Mouse (Mus musculus): ENCODE measurements at regions not wholly inside any gene's neighbourhood (a gene's known extent, or its start where the extent isn't known, plus 50 kb on each side); places are given as distances from the start of the nearest gene placed in this dataset.
A peak's percentile ranks its signal among the peaks of the same experiment; 100 is the strongest.

DNA sequence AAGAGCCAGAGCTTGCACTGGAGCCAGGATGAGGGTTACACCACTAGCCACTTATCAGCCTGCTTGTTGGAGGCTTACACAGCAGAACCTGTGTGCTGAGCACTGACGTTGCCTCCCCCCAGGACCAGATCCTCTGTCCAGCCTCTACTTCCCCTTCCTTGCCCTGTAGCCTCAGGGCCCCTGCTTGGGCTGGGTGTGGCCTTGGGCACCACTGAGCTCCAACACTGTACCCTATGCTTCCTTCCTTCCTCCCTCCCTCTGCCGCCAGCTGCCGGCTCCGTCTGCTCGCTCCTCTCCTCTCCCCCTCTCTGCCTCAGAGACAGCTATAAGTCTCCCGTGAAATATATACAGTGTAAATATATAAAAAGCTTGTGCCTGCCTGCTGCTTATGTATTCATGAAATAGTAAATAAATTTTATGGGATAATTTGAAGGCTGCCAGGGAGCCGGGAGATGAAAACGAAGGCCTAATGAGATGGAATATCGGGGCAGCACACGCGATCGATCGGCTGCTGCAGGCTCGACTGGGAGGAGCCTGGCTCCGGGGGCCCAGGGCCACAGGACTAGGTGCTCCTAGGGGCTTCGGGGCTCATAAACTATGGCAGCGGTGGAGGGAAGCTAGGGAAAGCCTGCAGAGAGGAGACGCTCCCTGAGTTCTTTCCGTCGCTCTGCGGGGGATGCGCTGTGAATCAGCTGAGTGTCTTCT is 135.6 kb downstream of the Rbm19 start:
- DNase-seq (ENCODE audit: low spot score in 2 of 2) = peak in 1 of 2 experiments; percentile 18

DNA sequence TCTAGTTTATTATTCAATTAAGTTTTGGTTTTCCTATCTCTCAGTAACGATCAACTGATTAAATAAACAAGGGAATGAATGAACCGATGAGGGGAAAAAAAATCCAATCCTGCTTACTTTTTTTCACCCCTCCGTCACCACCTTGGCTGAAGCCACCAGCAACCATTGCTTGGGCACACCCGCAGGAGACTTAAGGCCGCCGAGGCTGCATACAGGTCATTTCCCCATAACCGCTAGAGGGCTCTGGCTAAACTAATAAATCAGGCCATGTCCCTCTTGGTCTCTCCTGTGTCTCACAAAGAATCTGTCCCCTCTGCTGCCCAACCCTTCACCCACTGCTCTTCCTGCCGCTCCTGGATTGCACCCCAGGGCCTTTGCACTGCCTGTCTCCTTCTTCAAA is 136.3 kb downstream of the Rbm19 start:
- no peak for DNase-seq (ENCODE audit: low spot score in 2 of 2)

DNA sequence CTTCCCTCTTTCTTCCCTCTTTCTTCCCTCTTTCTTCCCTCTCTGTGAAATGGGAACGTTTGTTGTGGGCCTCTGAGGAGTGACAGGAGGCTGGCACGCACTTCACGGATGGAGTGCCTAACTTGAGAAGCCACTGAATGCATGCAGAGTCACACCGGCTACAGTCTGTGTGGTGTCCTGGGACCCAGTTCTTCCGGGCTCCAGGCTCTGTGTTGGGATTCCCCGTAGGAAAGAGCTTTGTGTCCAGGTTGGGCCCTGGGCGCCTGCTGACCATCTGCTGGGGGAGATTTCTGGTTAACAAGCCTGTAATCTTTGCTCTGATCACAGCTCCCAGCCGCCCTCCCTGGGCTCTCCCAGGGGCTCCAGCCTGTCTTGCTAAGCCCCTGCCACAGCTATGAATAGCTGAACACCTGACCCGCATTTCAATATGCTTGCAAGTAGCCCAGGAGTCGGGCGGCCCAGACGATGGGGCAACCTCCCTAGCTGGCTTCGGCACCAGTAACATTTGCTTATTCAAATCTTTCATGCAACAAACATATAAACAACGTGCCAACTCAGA is 146.5 kb downstream of the Rbm19 start:
- DNase-seq (ENCODE audit: low spot score in 2 of 2) = no peak

DNA sequence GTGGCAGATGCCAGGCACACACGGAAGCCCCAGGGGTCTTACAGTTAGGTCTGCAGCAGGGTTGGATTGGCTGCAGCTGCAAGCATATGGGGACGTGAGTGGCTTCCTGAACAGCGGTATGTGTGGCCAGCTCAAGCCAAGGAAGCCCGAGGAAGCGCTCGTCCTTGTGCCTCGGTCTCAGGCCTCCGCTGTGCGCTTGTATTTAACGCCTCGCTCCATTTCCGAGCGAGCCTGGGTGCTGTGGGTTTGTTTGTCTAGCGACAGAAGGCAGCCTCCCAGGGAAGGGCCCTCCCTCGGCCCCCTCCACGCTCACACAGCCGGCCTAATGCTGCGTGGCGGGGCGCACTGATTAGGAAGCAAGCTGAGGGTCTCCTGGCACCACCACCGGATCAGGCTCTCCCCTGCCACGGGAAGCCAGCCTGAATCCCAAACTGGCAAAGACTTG is 153.2 kb downstream of the Rbm19 start:
- DNase-seq (ENCODE audit: low spot score in 2 of 2) = no peak

DNA sequence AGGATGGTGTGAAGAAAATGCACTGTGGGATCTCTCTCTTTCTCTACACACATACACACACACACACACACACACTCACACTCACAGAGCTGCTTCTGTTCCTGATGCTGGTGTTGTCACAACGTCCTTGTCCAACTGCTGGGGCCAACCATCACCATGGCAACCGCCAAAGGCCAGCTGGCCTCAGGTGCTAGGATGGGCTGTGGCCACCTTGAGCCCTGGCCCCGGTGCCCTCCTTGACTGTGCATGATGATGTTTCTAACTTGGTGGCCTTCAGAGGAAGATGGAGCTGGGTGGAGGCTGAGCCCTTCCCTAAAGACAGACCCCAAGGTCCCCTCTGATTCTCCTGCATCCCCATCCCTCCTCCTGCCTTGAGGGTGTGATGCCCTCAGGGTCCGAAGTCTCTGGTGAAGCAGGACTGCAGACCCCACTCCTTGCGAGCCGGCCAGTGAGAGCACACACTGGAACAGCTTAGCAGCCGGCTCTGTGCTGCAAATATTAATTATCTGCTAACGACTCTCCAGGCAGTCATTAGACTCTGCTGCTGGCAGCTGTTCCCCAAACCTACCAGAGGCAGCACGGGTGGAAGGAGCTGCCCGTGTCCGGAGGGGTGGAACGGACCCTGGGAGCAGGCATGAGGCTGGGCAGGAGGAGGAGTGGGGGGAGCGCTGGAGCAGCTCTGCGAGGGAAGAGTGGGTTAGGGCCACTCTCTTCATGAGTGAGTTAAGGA is 154.8 kb downstream of the Rbm19 start:
- DNase-seq (ENCODE audit: low spot score in 2 of 2) = no peak

DNA sequence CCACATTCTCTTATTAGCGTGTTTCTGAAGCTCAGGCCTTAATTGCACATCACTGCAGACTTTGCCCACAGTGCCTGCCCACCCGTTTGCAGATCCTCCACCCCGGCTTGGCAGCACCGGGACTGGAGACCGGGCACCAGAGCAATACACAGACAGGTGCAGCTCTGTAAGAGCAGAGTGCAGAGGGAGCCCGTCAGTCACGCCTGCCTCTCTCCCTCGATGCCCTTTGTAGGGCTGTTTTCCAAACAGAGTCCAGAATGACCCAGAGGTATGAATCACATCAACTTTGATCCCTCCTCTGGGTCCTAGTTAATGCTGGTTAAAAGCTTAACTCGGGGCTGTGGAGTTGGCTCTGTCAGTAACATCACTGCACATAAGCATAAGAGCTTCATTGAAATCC is 155.3 kb upstream of the Lhx5 start:
- DNase-seq (ENCODE audit: low spot score in 2 of 2) = no peak

DNA sequence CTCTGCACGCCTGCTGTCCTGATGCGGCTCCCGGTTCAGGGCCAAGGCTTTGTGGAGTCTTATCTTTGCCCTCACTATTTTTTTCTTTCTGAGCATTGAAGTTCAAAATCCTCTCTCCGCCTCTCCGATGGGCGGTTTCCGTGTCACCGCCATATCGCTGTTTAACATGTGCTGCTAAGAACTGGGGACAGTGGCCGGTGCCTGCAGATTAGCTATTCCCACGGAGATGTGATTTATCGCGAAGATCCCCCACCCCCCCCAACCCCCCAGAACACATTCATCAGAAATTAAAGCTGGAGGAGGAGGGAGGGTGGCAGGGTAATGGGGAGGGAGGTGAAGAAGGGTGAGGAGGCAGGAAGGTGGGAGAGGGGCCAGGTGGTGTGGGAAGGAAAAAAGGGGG is 151.2 kb upstream of the Lhx5 start:
- DNase-seq (ENCODE audit: low spot score in 2 of 2) = no peak

DNA sequence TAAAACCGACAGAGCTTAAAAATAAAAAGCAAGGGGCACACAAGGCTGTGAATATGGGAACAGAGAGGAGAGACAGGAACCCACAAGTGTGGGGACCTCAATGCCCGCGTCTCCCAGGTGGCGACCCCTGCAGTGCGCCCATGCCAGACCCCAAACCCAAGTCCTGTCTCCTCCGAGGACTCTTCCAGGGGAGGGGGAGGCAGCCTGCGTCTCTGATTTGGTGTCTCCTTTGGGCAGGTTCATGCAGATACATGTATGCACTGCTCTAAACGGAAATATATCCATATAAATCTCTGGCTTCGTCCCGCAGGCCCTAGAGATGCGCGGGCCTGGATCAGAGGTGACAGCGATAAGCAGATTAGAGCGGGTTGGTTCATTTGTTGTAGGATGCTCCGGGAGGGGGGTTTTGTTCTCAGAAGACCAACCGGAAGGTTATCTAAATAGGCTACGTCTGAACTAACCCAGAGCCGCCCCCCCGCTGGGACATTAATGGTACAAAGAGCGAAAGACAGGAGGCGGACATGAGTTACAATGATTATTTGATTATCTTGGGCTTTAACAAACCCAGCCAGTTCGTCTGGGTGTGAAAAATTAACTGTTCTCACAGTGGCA is 150.4 kb upstream of the Lhx5 start:
- DNase-seq (ENCODE audit: low spot score in 2 of 2) = no peak

DNA sequence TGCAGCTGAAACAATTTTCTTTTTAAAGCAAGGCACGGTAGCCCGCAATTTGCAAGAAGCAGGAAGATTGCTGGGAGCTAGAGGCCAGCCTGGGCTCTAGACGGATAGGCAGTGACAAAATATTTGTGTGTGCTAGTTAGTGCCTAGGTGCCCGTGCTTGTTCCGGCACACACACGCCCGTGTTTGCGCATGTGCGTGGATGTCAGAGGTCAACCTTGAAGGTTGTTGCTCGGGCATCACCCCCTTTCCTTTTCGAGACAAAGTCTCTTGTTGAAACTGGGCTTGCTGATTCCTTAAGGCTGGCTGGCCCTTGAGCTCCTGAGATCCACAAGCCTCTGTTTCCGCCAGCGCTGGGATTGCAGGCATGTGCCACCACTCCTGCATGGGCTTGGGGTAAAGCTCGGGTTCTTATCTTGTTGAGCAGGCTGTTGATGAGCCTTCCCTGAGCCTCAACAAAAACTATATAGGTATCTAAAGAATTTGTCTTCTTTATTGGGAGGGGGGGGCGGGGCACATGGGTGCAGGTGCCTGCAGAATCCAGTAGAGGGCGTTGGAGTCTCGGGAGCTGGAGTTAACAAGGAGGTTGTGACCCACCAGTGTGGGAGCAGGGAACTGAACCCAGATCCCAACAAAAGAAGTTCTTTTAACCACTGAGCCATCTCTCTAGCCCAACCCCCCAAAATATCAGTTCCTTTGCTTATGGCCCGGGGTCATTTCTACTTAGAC is 149.5 kb upstream of the Lhx5 start:
- no peak for DNase-seq (ENCODE audit: low spot score in 2 of 2)

DNA sequence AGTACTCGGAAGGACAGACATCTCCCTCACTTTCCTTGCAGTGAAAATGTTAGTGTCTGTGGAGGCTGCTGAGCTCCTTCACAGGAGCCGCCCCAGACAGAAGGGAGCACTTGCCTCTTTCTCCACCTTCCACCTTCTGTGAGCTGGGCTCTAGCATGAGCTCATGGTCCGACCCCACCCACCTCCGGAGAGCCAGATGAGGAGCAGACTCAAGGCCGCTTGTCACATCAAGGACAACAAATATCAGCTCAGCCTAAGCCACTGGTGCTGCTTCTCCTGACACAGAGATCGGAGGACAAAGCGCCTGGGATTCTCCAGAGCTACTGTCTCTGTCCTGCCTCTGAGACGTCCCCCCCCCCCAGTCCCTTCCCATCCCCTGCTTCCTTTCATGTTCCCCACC is 146.9 kb upstream of the Lhx5 start:
- no peak for DNase-seq (ENCODE audit: low spot score in 2 of 2)

DNA sequence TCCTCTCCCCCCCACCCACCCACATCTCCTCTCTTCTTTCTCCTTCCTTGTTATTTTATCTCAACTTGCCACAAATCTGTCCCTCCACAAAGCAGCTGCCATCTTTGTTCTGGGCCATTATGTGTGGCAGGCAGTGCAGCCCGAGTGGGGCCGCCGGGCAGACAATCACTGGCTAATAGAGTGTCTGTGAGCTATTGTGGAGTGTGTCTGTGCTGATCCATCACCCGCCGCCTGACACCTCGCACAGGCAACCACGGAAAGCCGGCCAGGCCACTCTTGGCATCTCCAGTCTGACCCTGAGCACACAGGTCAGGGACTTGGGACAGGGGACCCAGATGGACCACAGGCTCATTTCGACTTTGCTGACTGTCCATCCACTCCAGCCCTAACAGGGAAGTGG is 146.5 kb upstream of the Lhx5 start:
- DNase-seq (ENCODE audit: low spot score in 2 of 2) = no peak

DNA sequence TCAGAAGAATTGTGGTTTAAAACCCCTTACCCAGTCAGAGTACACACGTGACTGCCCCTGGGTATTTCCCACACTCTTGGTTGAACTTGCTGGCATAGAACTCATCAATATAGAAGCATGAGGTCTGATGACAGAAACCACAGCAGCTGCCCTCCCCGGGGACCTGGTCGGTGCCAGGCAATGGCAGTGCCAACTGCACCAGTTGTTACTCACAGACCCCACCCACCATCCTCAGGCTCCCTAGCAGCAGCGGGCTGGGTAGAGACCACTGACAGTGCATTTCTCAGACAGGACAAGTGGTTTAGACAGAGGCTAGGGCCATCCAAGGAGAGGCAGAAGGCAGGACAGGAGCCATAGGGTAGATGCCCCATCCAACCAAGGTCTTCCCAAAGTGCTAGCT is 144.7 kb upstream of the Lhx5 start:
- DNase-seq (ENCODE audit: low spot score in 2 of 2) = no peak

DNA sequence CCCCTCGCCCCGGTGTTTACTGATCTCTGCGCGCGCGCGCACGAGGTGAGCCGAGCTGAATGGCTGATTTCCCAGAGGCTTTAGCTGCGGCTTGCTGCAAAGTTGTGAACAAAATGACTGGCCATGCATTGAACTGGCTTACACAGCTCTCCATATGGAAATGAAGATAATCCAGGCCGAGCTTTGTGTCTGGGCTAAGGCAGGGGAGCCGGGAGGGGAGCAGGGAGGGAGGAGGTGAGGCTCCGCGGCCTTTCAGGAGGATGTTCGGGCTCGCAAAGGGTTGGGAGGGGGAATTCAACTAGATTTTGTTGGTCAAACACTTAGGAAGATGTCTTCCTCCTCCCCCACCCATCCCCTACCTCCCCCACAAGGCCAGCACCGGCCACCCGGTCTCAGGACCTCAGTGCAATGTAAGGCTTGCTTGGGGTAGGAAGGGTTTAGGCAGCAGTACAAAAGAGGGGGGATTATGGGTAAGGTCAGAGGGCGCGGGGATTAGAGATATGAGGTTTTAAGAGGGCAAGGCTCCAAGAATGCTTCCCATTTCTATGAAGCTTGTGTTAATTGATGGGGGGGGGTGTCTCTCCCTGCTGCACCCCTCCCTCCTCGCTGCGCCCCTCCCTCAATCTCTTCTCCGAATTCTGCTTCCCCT is 143.3 kb upstream of the Lhx5 start:
- DNase-seq (ENCODE audit: low spot score in 2 of 2) = no peak

DNA sequence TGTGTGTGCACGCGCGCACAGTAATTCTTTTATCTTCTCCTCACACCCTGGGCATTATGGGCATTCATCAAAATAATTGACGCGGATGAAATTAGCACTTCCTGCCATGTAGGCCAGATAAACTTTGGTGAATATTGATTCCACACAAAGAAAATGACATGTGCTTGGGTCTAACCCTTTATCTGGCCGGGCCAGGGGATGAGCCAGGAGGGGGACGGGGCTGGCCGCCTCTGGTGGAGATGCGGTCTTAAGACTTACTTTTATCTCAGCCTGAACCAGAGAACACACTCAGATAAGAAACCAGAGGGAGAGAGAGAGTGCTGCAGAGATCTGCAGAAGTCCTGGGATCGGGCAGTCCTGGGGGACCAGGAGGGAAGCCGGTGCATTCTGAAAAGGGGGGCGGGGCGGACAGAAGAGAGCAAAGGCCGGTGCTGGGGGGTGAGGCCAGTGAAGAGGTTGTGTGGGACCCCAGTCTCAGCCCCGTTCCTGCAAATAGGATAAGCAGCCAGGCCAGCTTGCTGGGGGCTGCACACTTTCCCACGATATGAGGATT is 136.9 kb upstream of the Lhx5 start:
- no peak for DNase-seq (ENCODE audit: low spot score in 2 of 2)

DNA sequence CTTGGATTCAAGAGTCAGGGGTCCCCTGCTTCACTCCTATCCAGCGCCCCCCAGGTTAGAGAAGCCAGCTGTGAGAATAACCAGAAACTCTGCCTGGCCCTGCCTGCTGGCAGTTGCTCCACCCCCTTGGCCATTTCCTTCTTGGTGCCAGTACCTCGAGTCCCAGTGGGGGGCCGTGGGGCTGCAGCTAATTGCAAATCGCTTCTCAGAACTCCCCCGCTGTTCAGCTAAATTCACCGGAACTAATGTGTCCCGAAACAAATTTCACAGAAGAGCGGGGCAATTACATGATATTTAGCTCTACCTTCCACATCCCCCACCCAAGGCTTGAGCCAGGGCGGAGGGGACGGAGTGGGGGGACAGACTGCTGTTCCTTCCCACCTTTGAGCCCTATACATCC is 134.3 kb upstream of the Lhx5 start:
- DNase-seq (ENCODE audit: low spot score in 2 of 2) = no peak

DNA sequence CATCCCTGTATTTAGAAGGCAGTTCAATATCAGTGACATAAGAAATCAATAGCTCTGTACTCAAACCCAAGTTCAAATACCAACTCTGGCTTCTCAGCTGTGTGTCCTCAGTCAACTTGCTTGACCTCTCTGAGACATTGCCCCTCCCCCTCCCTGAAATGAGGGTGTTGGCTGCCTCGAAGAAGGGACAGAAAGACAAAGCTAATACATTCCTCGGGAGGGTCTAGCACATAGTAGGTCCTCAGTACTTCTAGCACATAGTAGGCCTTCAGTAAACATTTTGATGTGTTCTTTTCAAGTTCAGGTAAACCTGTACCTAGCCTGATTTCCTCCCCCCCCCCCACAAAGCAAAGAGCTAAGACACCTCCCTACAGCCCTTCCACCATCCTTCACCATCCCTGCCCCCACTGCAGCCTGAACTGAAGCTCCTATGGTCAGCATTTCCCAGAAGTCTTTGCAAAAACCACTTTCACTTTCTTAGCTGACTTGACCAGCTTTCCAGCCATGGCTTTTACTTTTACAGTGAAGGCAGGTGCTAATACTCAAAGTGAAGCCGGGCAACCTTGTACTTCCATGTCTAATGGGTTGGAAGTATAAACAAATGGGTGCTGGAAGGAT is 133.7 kb upstream of the Lhx5 start:
- DNase-seq (ENCODE audit: low spot score in 2 of 2) = no peak

DNA sequence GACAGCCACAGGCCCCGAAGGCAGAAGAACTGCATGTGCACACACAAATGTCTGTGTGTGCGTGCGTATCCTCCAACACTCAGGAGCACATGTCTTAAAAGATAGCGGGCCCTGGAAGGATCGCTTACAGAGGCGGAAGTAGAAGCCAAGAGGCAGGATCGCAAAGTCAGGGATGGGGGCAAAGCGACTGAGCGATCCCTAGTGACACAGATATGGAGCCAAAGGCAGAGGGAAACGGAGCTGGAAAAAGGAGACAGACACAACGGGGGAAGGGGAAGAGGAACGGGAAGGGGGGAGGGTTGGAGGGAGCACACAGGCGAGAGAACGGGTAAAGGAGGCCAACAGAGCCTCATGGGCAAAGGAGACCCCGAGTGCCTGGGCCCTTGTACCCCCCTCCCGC is 129.8 kb upstream of the Lhx5 start:
- no peak for DNase-seq (ENCODE audit: low spot score in 2 of 2)

DNA sequence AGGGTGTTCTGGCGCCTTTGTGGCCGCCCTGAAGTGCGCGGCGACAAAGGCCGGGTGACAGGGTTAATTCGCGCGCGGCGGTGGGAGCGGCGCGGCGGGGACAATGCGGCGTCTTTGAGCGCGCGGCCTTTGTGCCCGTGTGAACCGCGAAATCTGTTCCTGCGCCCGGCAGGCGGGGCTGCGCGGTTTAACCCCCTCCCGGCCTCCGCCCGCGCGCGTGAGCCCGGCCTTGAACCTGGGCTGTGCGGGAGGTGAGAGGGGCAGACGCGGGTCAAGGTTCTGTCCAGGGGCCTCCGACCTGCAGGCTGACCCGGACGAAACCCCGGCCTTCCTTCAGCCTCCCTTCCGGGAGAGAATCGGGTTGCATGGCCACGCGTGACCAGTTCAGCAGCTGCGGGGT is 129.2 kb upstream of the Lhx5 start:
- DNase-seq (ENCODE audit: low spot score in 2 of 2) = no peak

DNA sequence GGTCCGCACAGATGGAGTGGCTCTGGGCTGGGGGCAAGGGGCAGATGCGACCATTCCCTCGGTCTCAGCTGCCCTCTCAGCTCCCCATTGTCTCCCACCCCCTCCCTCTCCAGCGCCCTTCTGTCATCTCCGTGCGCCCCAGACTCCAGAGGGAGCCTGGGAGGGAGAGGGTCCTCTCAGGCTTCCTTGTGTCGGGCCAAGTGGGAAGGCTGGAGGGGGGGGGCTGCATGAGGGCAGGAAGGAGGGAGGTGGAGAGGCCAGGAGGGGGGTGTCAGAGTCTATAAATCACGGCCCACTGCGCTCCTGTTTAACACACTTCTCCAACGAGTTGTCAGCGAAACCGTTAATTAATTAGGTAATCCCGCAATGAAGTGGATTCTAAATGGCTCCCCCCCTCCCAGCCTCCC is 127.2 kb upstream of the Lhx5 start:
- DNase-seq (ENCODE audit: low spot score in 2 of 2) = no peak

DNA sequence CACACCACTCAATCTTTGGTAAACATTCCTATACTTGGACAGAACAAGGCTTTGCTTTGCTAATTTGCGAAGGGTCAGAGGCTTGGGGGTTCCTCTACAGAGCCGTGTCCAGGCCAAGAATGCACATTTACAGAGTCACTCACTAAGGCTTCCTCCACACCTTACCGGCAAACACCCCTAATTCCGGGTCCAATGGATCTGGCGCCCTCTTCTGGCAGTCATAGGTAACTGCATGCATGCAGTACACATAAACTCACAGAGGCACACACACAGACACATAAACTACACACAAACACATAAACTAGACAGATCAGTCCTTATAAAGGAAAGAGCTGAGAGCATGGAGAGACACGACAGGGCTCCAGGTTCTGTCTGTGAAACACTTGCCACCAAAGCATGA is 119.2 kb upstream of the Lhx5 start:
- DNase-seq (ENCODE audit: low spot score in 2 of 2) = no peak

DNA sequence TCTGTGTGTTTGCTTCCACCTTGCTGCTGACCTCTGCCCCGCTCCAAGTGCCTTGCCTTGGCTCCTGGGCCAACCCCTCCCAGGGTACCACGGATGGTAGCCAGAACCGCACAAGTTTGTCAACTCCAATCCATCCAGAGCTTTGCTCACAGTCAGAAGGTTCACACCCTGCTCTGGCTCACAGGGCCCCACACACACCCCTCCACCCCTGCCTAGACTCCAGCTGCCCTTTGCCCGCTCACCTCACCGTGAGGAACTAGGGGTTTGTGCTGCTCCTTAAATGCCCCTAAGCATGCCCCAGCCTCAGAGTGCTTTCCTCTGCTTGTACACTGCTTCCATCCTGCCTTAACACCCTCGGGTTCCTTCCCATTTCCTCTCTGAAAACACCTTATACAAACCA is 117.5 kb upstream of the Lhx5 start:
- DNase-seq (ENCODE audit: low spot score in 2 of 2) = no peak

Measured in right cerebral cortex, postnatal 36 days (tissue).